Mouse (Mus musculus): ENCODE measurements around the gene Nap1l2. TPM values are rescaled to one million over a fixed set of nuclear protein-coding genes. Genes with fewer than 3 reads are reported as not detected.
"Not testable (repeated sequence)": the region's sequence is repeated elsewhere in the genome, so short reads cannot be mapped to it uniquely, and the experiment has no call there.

Nap1l2 gene
- polyA plus RNA-seq (2012; rRNA removed) = not detected in 2 replicates

GRCm38 (mm10) chrX:103186431-103186786, at the start of gene Nap1l2:
Nap1l2 (minus strand) TSS chrX:103186640.
- no peak within 1 kb of the TSS for H3K27ac ChIP-seq (ENCODE audit: insufficient read depth, low read depth, low read length)
- H3K27me3 ChIP-seq (replicated peaks; ENCODE audit: control insufficient read depth, insufficient read depth, low read length) = no peaks in the 10 kb centered on the region
- peak; percentile 0 for DNase-seq
- no peaks in the 10 kb centered on the region for H3K36me3 ChIP-seq (ENCODE audit: control insufficient read depth, insufficient read depth, low read length)
- no peak for TF ChIP-seq POLR2A (IDR thresholded peaks at IDR 0.05; ENCODE audit: low read depth, low read length)
- TF ChIP-seq CTCF (conservative IDR thresholded peaks at IDR 0.05; ENCODE audit: insufficient read depth, insufficient read length, low read depth, low read length) = no peak
- 1% methylated on average over 13 of the region's 13 CpGs for WGBS
- no peaks in the 10 kb centered on the region for H3K4me1 ChIP-seq (ENCODE audit: control insufficient read depth, insufficient read depth, low read length)
- H3K4me3 ChIP-seq (ENCODE audit: insufficient read depth, low read depth, low read length) = peak within 1 kb of the TSS; percentile 21; the same call in 1 of the 2 replicates

GRCm38 (mm10) chrX:103215251-103215650, 28.8 kb upstream of the Nap1l2 start:
- Histone ChIP-seq H3K27me3 (replicated peaks; ENCODE audit: control insufficient read depth, insufficient read depth, low read length) (no peaks in the 10 kb centered on the region), H3K27ac (ENCODE audit: insufficient read depth, low read depth, low read length) (no peak overlapping the region), H3K36me3 (ENCODE audit: control insufficient read depth, insufficient read depth, low read length) (no peaks in the 10 kb centered on the region), H3K4me3 (ENCODE audit: insufficient read depth, low read depth, low read length) (no peak overlapping the region), H3K4me1 (ENCODE audit: control insufficient read depth, insufficient read depth, low read length) (no peaks in the 10 kb centered on the region)
- WGBS = 85% methylated on average over 4 of the region's 4 CpGs
- TF ChIP-seq CTCF (conservative IDR thresholded peaks at IDR 0.05; ENCODE audit: insufficient read depth, insufficient read length, low read depth, low read length) (no peak), POLR2A (IDR thresholded peaks at IDR 0.05; ENCODE audit: low read depth, low read length) (no peak)
- no peak for DNase-seq

- no peak for TF ChIP-seq POLR2A (IDR thresholded peaks at IDR 0.05; ENCODE audit: low read depth, low read length)
- TF ChIP-seq CTCF (conservative IDR thresholded peaks at IDR 0.05; ENCODE audit: insufficient read depth, insufficient read length, low read depth, low read length) = no peak
- Histone ChIP-seq H3K36me3 (ENCODE audit: control insufficient read depth, insufficient read depth, low read length) (no peaks in the 10 kb centered on the region), H3K27ac (ENCODE audit: insufficient read depth, low read depth, low read length) (no peak overlapping the region), H3K4me1 (ENCODE audit: control insufficient read depth, insufficient read depth, low read length) (no peaks in the 10 kb centered on the region), H3K4me3 (ENCODE audit: insufficient read depth, low read depth, low read length) (no peak overlapping the region), H3K27me3 (replicated peaks; ENCODE audit: control insufficient read depth, insufficient read depth, low read length) (no peaks in the 10 kb centered on the region)
- WGBS = 27% methylated on average over 1 of the region's 1 CpGs
- DNase-seq = no peak
Observed at GRCm38 (mm10) chrX:103186829-103187228, 389 bp upstream of the Nap1l2 start.

GRCm38 (mm10) chrX:103185781-103186430, 534 bp downstream of the Nap1l2 start:
- Histone ChIP-seq H3K36me3 (ENCODE audit: control insufficient read depth, insufficient read depth, low read length) (no peaks in the 10 kb centered on the region), H3K27ac (ENCODE audit: insufficient read depth, low read depth, low read length) (no peak overlapping the region), H3K27me3 (replicated peaks; ENCODE audit: control insufficient read depth, insufficient read depth, low read length) (no peaks in the 10 kb centered on the region), H3K4me3 (ENCODE audit: insufficient read depth, low read depth, low read length) (peak overlapping the region; percentile 21; the same call in 1 of the 2 replicates), H3K4me1 (ENCODE audit: control insufficient read depth, insufficient read depth, low read length) (no peaks in the 10 kb centered on the region)
- no peak for DNase-seq
- 5% methylated on average over 20 of the region's 20 CpGs for WGBS
- TF ChIP-seq POLR2A (IDR thresholded peaks at IDR 0.05; ENCODE audit: low read depth, low read length) = no peak
- TF ChIP-seq CTCF (conservative IDR thresholded peaks at IDR 0.05; ENCODE audit: insufficient read depth, insufficient read length, low read depth, low read length) = no peak

GRCm38 (mm10) chrX:103183536-103183935, 2.9 kb downstream of the Nap1l2 start:
- H3K36me3 ChIP-seq (ENCODE audit: control insufficient read depth, insufficient read depth, low read length) = no peaks in the 10 kb centered on the region
- no peaks in the 10 kb centered on the region for H3K27me3 ChIP-seq (replicated peaks; ENCODE audit: control insufficient read depth, insufficient read depth, low read length)
- DNase-seq = no peak
- H3K27ac ChIP-seq (ENCODE audit: insufficient read depth, low read depth, low read length) = no peak overlapping the region
- no peak overlapping the region for H3K4me3 ChIP-seq (ENCODE audit: insufficient read depth, low read depth, low read length)
- H3K4me1 ChIP-seq (ENCODE audit: control insufficient read depth, insufficient read depth, low read length) = no peaks in the 10 kb centered on the region
- TF ChIP-seq CTCF (conservative IDR thresholded peaks at IDR 0.05; ENCODE audit: insufficient read depth, insufficient read length, low read depth, low read length) = 0 out of 2 replicates have a peak, but pooled peaks have one; percentile 10
- no peak for TF ChIP-seq POLR2A (IDR thresholded peaks at IDR 0.05; ENCODE audit: low read depth, low read length)

- WGBS = 77% methylated on average over 4 of the region's 4 CpGs
- no peak overlapping the region for H3K4me3 ChIP-seq (ENCODE audit: insufficient read depth, low read depth, low read length)
- no peaks in the 10 kb centered on the region for H3K36me3 ChIP-seq (ENCODE audit: control insufficient read depth, insufficient read depth, low read length)
- DNase-seq = no peak
- no peak overlapping the region for H3K27ac ChIP-seq (ENCODE audit: insufficient read depth, low read depth, low read length)
- no peaks in the 10 kb centered on the region for H3K4me1 ChIP-seq (ENCODE audit: control insufficient read depth, insufficient read depth, low read length)
- TF ChIP-seq POLR2A (IDR thresholded peaks at IDR 0.05; ENCODE audit: low read depth, low read length) = no peak
- TF ChIP-seq CTCF (conservative IDR thresholded peaks at IDR 0.05; ENCODE audit: insufficient read depth, insufficient read length, low read depth, low read length) = no peak
- no peaks in the 10 kb centered on the region for H3K27me3 ChIP-seq (replicated peaks; ENCODE audit: control insufficient read depth, insufficient read depth, low read length)
Observed at GRCm38 (mm10) chrX:103179771-103180558, 6.5 kb downstream of the Nap1l2 start.

- H3K27ac ChIP-seq (ENCODE audit: insufficient read depth, low read depth, low read length); H3K4me3 ChIP-seq (ENCODE audit: insufficient read depth, low read depth, low read length); H3K4me1 ChIP-seq (ENCODE audit: control insufficient read depth, insufficient read depth, low read length); H3K36me3 ChIP-seq (ENCODE audit: control insufficient read depth, insufficient read depth, low read length); H3K27me3 ChIP-seq (replicated peaks; ENCODE audit: control insufficient read depth, insufficient read depth, low read length); DNase-seq: not testable (repeated sequence)
- WGBS = 5% methylated on average over 39 of the region's 83 CpGs
Observed at GRCm38 (mm10) chrX:103164948-103165605, 21.4 kb downstream of the Nap1l2 start.
